Mouse (Mus musculus) fat pad, adult 2 months (tissue): Measurements from ENCODE around the gene Ubqln4.
"Not testable (repeated sequence)": the region's sequence is repeated elsewhere in the genome, so short reads cannot be mapped to it uniquely, and the experiment has no call there.

Experiments
- DNase-seq: peaks from one replicate; pipeline ENCODE4 v3.0.0-alpha.2; 2011; ENCODE audit warnings: low read depth, low spot score; ENCODE audit errors: extremely low read depth

Ubqln4 gene

GRCm38 (mm10) chr3:88592942-88593576 is 39.5 kb downstream of the Ubqln4 start:
- no peak for DNase-seq

DNA sequence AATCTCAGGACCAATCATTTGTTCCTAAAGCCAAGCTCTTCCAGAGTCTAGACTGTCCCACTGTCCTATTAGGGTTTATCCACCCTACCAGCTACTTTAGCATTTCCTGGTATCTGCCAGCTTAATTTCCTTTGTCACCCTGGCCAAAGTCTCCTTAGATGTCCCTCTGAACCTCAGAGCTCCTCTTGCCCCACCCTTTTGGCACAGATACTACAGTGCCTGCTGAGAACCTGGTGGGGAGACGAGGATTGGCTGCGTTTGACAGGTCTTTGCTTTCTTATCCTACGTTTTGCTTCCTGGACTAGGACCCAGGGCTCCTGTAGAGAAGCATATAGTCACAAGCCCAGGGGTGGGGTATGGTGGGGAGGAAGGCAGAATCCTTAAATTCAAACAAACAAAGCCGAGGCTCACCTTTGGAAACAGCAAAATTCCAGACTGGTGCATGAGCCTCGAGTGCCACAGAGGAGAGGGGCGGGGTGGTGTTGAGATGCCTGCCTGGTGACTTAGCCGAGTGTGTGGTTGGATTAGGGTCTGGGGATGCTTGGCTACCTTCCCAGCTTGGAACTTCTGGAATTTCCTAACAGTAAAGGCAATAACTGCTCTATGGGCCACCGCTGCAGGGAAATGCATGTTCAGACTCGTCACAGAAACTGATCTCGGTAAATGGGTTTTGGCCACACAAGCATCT is 40.5 kb downstream of the Ubqln4 start:
- peak; percentile 88 for DNase-seq

- not testable (repeated sequence) for DNase-seq
Measured at GRCm38 (mm10) chr3:88596547-88596946, 43.0 kb downstream of the Ubqln4 start.

- DNase-seq, result no peak
Measured at GRCm38 (mm10) chr3:88602466-88602865, 48.9 kb downstream of the Ubqln4 start.

DNA sequence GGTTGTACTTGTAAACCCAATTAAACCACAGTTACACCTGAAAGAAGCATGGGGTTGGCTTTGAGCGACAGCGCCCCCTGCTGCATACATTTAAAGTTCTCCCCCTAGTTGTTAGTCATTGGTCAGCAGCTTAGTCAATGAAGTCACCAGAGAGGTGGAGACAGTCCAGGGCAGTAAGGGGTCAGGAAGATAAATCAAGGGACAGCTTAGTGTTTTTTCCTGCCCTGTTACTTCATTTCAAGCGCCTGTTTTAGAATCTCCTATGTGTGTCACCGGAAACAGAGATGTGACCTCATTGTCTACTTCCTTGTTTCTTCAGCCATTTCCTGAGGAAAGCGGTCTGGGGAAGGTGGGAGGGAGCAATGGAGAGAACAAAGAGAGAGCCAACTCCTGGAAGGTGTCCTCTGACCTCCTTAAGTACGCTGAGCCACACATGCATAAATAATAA is 50.2 kb downstream of the Ubqln4 start:
- DNase-seq, result no peak

GRCm38 (mm10) chr3:88604863-88605262 is 51.3 kb downstream of the Ubqln4 start:
- no peak for DNase-seq

DNA sequence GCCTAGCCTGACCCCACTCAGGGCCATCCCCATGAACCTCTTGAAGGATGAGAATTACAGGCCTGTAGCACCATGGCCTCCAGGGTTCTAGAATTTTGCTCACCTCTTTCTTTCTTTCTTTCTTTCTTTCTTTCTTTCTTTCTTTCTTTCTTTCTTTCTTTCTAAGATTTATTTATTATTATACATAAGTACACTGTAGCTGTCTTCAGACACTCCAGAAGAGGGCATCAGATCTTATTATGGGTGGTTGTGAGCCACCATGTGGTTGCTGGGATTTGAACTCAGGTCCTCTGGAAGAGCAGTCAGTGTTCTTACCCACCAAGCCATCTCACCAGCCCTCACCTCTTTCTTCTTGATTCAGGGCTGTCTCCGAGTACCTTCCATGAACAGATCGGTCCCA is 52.1 kb downstream of the Ubqln4 start, which contains the start of gene Arhgef2:
Gene Arhgef2 (plus strand): TSS at position 301 of the 400 bp plus-strand sequence.
- not testable (repeated sequence) for DNase-seq

- DNase-seq, result no peak
Measured at GRCm38 (mm10) chr3:88607065-88607757, 53.7 kb downstream of the Ubqln4 start.

DNA sequence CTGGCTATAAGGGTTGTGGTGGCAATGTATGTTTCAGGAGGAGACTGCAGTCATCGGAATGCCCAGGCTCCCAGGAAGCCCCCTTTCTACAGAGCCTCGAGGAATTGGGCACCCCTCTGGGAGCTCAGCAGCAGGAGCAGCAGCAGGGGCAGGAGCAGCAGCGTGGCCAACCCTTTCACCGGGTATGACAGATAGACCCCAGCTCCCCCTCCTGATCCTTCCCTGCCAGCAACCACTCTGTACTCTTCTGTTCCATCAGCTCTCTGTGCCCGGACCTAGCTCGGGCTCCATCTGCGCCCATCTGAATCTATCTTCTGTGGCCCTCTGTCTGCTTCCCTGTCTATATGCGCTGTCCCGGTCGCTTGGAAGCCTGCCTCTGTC is 54.2 kb downstream of the Ubqln4 start:
- DNase-seq, result no peak

GRCm38 (mm10) chr3:88609066-88609465 is 55.5 kb downstream of the Ubqln4 start:
- DNase-seq, result no peak

DNA sequence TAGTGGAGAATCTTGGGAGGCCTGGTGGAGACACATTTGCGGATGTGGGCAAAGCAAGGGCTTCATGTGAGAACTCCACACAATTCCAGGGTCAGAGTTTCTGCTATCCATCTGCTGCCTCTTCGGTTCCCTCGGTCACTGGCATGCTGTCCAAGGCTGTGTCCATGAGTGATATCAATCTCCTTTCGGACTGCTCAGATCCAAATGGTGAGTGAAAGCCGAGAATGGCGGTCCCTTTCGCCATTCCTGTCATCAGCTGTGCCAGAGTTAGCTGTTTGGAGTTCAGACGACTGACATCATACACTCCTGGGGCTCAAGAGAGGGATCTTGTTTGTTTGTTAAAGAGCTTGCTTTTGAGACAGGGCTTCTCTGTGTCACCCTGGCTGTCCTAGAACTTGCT is 60.9 kb downstream of the Ubqln4 start:
- no peak for DNase-seq

- DNase-seq, result no peak
Measured at GRCm38 (mm10) chr3:88615117-88615516, 61.6 kb downstream of the Ubqln4 start.

DNA sequence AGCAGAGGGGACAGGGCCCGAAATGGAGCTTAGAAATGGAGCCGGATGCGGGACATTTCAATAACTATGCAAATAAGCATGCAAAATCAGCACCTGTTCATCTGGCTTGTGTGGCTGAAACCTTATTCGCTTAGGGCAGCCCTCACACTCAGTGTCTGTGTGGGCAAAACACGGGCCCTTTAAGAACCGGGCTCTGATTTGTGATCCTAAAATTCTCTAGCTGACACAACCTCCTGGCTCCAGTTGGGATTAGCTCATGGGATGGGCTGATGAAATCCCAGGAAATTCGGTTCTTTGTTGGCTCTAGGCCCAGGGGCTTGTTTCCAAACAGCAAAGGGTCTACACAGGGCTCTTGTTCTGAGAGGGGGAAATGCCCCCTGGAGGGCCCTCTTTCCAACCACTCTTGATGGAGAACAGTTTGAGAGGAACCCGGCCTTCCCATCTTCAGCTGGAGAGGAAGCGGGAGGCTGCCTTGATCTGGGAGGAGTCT is 62.4 kb downstream of the Ubqln4 start:
- no peak for DNase-seq

GRCm38 (mm10) chr3:88616951-88617500 is 63.5 kb downstream of the Ubqln4 start:
- DNase-seq, result no peak

- DNase-seq, result no peak
Measured at GRCm38 (mm10) chr3:88618074-88618871, 64.7 kb downstream of the Ubqln4 start.
